In genomic region chr1:174654565-174654964, GRCm38 (mm10) we compare ENCODE assay signal across 17 mouse cellular contexts.
A peak's percentile ranks its signal among the peaks of the same experiment; 100 is the strongest.
DNase-seq lines count a peak whose midpoint lies in the region; ATAC-seq lines count a peak whose summit lies in the region.
"Had no signal": no experiment of that assay in that cellular context is flagged by ENCODE, and none has a peak within 500 bp of the region (broad histone marks: within the 10 kb centered on the region; RNA-seq: fewer than 3 reads in every experiment).

No protein-coding gene starts in this region.

- no peak overlapping the region for H3K4me2 ChIP-seq in neural tube, embryonic 15.5 days
- H3K4me2 ChIP-seq: midbrain, embryonic 15.5 days had no signal

- no peaks in the 10 kb centered on the region for H3K27me3 ChIP-seq in neural tube, embryonic 15.5 days (replicated peaks)
- H3K27me3 ChIP-seq: midbrain, embryonic 15.5 days had no signal

- no peak for ATAC-seq in neural tube, embryonic 15.5 days (ENCODE audit: low FRiP score)
- no peak for ATAC-seq in erythroblast, adult 5-6 weeks (replicated peaks; ENCODE audit: low FRiP score, poor library complexity, severe bottlenecking)
- ATAC-seq: hindbrain, embryonic 16.5 days; midbrain, embryonic 15.5 days had no signal

- no peaks in the 10 kb centered on the region for H3K36me3 ChIP-seq in neural tube, embryonic 15.5 days
- H3K36me3 ChIP-seq: midbrain, embryonic 15.5 days had no signal

- no peaks in the 10 kb centered on the region for H3K9me3 ChIP-seq in neural tube, embryonic 15.5 days (replicated peaks)
- H3K9me3 ChIP-seq: midbrain, embryonic 15.5 days had no signal

- H3K27ac ChIP-seq in neural tube, embryonic 15.5 days (replicated peaks) = 0 out of 2 replicates have a peak overlapping the region, but pooled peaks have one; percentile 10
- H3K27ac ChIP-seq: left cerebral cortex, adult 2 months; liver, embryonic 14.5 days; midbrain, embryonic 15.5 days had no signal

- H3K4me1 ChIP-seq in neural tube, embryonic 15.5 days = peaks cover 3% of the 10 kb centered on the region; the same call in 1 of the 2 replicates
- H3K4me1 ChIP-seq: midbrain, embryonic 15.5 days had no signal

- WGBS in neural tube, embryonic 15.5 days = 66% methylated on average over 5 of the region's 5 CpGs

- no peak for DNase-seq in neural tube, embryonic 10.5 days (ENCODE audit: extremely low spot score, low spot score)
- peak; percentile 78 for DNase-seq in fibroblast of lung, adult 2 months (ENCODE audit: low read depth)
- peak; percentile 25 for DNase-seq in lung, postnatal 14 days
- DNase-seq in cerebellum, postnatal 10 days = no peak
- DNase-seq in MN1 (ENCODE audit: low spot score) = no peak
- DNase-seq: adrenal gland, adult 8-10 months; cerebellum, adult 11 months; cerebellum, postnatal 36 days; gastrocnemius, postnatal 14 days; kidney, adult 11 months; kidney, postnatal 14 days had no signal

- no peak overlapping the region for H3K4me3 ChIP-seq in neural tube, embryonic 15.5 days (replicated peaks)
- H3K4me3 ChIP-seq: left cerebral cortex, adult 2 months; midbrain, embryonic 15.5 days had no signal

- no peak overlapping the region for H3K9ac ChIP-seq in neural tube, embryonic 15.5 days (replicated peaks)
- H3K9ac ChIP-seq: liver, embryonic 14.5 days; midbrain, embryonic 15.5 days had no signal

Comparison
In these comparisons a context has a peak if more than half of its experiments do, and no peak if none do; other contexts are left out.
1. DNase-seq: peak in fibroblast of lung, adult 2 months (single experiment) and lung, postnatal 14 days (single experiment); none in neural tube, embryonic 10.5 days (single experiment), cerebellum, postnatal 10 days (0 of 2) and MN1 (single experiment).